Mouse (Mus musculus): ENCODE measurements around the gene Hexim1.
A peak's percentile ranks its signal among the peaks of the same experiment; 100 is the strongest.

Hexim1 gene

GRCm38 (mm10) chr11:103116959-103117590 lies 1.0 kb downstream of the Hexim1 start:
- peak; percentile 69 for DNase-seq (ENCODE audit: low spot score)

GRCm38 (mm10) chr11:103117591-103118009 lies 1.6 kb downstream of the Hexim1 start:
- DNase-seq (ENCODE audit: low spot score), result no peak

- DNase-seq (ENCODE audit: low spot score), result no peak
Measured at GRCm38 (mm10) chr11:103118866-103119265, 2.8 kb downstream of the Hexim1 start.

GRCm38 (mm10) chr11:103119609-103120008 lies 3.6 kb downstream of the Hexim1 start:
- no peak for DNase-seq (ENCODE audit: low spot score)

GRCm38 (mm10) chr11:103120315-103120714 lies 4.3 kb downstream of the Hexim1 start:
- DNase-seq (ENCODE audit: low spot score), result no peak

- peak; percentile 74 for DNase-seq (ENCODE audit: low spot score)
Measured at GRCm38 (mm10) chr11:103131701-103132575, 15.9 kb downstream of the Hexim1 start, which contains the start of gene Hexim2. Gene Hexim2 (plus strand): TSS chr11:103132429.

- peak; percentile 98 for DNase-seq (ENCODE audit: low spot score)
Measured at GRCm38 (mm10) chr11:103132576-103133455, 16.8 kb downstream of the Hexim1 start.

- DNase-seq (ENCODE audit: low spot score), result no peak
Measured at GRCm38 (mm10) chr11:103133456-103134185, 17.6 kb downstream of the Hexim1 start.

GRCm38 (mm10) chr11:103134221-103134620 lies 18.2 kb downstream of the Hexim1 start:
- DNase-seq (ENCODE audit: low spot score), result no peak

GRCm38 (mm10) chr11:103136039-103136577 lies 20.1 kb downstream of the Hexim1 start:
- no peak for DNase-seq (ENCODE audit: low spot score)

- DNase-seq (ENCODE audit: low spot score), result no peak
Measured at GRCm38 (mm10) chr11:103139951-103140762, 24.1 kb downstream of the Hexim1 start.

GRCm38 (mm10) chr11:103140763-103141100 lies 24.7 kb downstream of the Hexim1 start:
- DNase-seq (ENCODE audit: low spot score), result no peak

- DNase-seq (ENCODE audit: low spot score), result peak; percentile 46
Measured at GRCm38 (mm10) chr11:103141101-103141943, 25.3 kb downstream of the Hexim1 start.

GRCm38 (mm10) chr11:103141944-103142255 lies 25.9 kb downstream of the Hexim1 start:
- DNase-seq (ENCODE audit: low spot score), result no peak

GRCm38 (mm10) chr11:103142441-103143182 lies 26.6 kb downstream of the Hexim1 start:
- DNase-seq (ENCODE audit: low spot score), result no peak

- DNase-seq (ENCODE audit: low spot score), result no peak
Measured at GRCm38 (mm10) chr11:103144309-103145285, 28.6 kb downstream of the Hexim1 start.

GRCm38 (mm10) chr11:103146386-103146785 lies 30.4 kb downstream of the Hexim1 start:
- no peak for DNase-seq (ENCODE audit: low spot score)

GRCm38 (mm10) chr11:103147766-103148165 lies 31.7 kb downstream of the Hexim1 start:
- no peak for DNase-seq (ENCODE audit: low spot score)
